ENCODE assay signal across 15 mouse cellular contexts in genomic region chr15:97991285-97991895, GRCm38 (mm10). TPM values are rescaled to one million over a fixed set of nuclear protein-coding genes. Genes with fewer than 3 reads are reported as not detected.
DNase-seq lines count a peak whose midpoint lies in the region; ATAC-seq and TF ChIP-seq lines count a peak whose summit lies in the region.
"Had no signal": no experiment of that assay in that cellular context is flagged by ENCODE, and none has a peak within 500 bp of the region (broad histone marks: within the 10 kb centered on the region; RNA-seq: fewer than 3 reads in every experiment).

No protein-coding gene starts in this region.

- TF ChIP-seq POLR2A in limb, embryonic 14.5 days (IDR thresholded peaks at IDR 0.05; ENCODE audit: borderline replicate concordance, extremely low read depth, insufficient read depth, insufficient read length): no peak

- H3K4me1 ChIP-seq in heart, embryonic 10.5 days: peaks cover 50% of the 10 kb centered on the region
- peaks cover 42% of the 10 kb centered on the region for H3K4me1 ChIP-seq in heart, embryonic 12.5 days (replicated peaks)
- H3K4me1 ChIP-seq in stomach, embryonic 16.5 days (ENCODE audit: control insufficient read depth, insufficient read depth, low read length): peaks cover 12% of the 10 kb centered on the region
- H3K4me1 ChIP-seq in stomach, postnatal 0 days (replicated peaks; ENCODE audit: control insufficient read depth, insufficient read depth): no peaks in the 10 kb centered on the region
- H3K4me1 ChIP-seq in limb, embryonic 14.5 days (ENCODE audit: control insufficient read depth, insufficient read depth, low read length): peaks cover 27% of the 10 kb centered on the region

- DNase-seq in heart, embryonic 10.5 days (ENCODE audit: low spot score): no peak
- DNase-seq in stomach, postnatal 0 days (ENCODE audit: low spot score): no peak
- no peak for DNase-seq in limb, embryonic 14.5 days (ENCODE audit: low spot score)
- no peak for DNase-seq in urinary bladder, adult 18-20 months (ENCODE audit: low spot score in 2 of 2)
- no peak for DNase-seq in layer of hippocampus, adult 2 months (ENCODE audit: low spot score in 2 of 2)
- DNase-seq in yolk sac, embryonic 10.5 days (ENCODE audit: low spot score): no peak
- DNase-seq: cerebellum, postnatal 25 days; heart, adult 11 months; heart, postnatal 4 days; kidney, postnatal 4 days; lung, postnatal 4 days had no signal

- H3K9ac ChIP-seq in heart, embryonic 12.5 days: no peak overlapping the region
- peak overlapping the region; percentile 7; the same call in 1 of the 2 replicates for H3K9ac ChIP-seq in stomach, embryonic 16.5 days (ENCODE audit: low read length)
- no peak overlapping the region for H3K9ac ChIP-seq in stomach, postnatal 0 days (ENCODE audit: low read length)
- peak overlapping the region; percentile 28; the same call in 1 of the 2 replicates for H3K9ac ChIP-seq in limb, embryonic 14.5 days (ENCODE audit: low read depth, low read length, severe bottlenecking)

- no peak overlapping the region for H3K4me3 ChIP-seq in heart, embryonic 10.5 days
- H3K4me3 ChIP-seq in heart, embryonic 12.5 days: no peak overlapping the region
- H3K4me3 ChIP-seq in stomach, embryonic 16.5 days (replicated peaks; ENCODE audit: low read length): no peak overlapping the region
- no peak overlapping the region for H3K4me3 ChIP-seq in stomach, postnatal 0 days (ENCODE audit: low read depth, low read length)
- no peak overlapping the region for H3K4me3 ChIP-seq in limb, embryonic 14.5 days (replicated peaks; ENCODE audit: low read length)
- H3K4me3 ChIP-seq in layer of hippocampus, adult 2 months: no peak overlapping the region

- peaks cover 58% of the 10 kb centered on the region for H3K36me3 ChIP-seq in heart, embryonic 10.5 days
- peaks cover 20% of the 10 kb centered on the region for H3K36me3 ChIP-seq in heart, embryonic 12.5 days
- H3K36me3 ChIP-seq in stomach, embryonic 16.5 days (ENCODE audit: control insufficient read depth, insufficient read depth, low read length): no peaks in the 10 kb centered on the region
- no peaks in the 10 kb centered on the region for H3K36me3 ChIP-seq in stomach, postnatal 0 days (ENCODE audit: control insufficient read depth, insufficient read depth, low read length)
- H3K36me3 ChIP-seq in limb, embryonic 14.5 days (ENCODE audit: control insufficient read depth, insufficient read depth, low read length): peaks cover 88% of the 10 kb centered on the region

- WGBS in heart, embryonic 10.5 days: 25% methylated on average over 12 of the region's 12 CpGs
- WGBS in heart, embryonic 12.5 days: 31% methylated on average over 12 of the region's 12 CpGs
- 50% methylated on average over 12 of the region's 12 CpGs for WGBS in stomach, embryonic 16.5 days
- WGBS in stomach, postnatal 0 days: 53% methylated on average over 12 of the region's 12 CpGs
- WGBS in limb, embryonic 14.5 days: 36% methylated on average over 12 of the region's 12 CpGs

- no peak for TF ChIP-seq EP300 in stomach, postnatal 0 days (optimal IDR thresholded peaks at IDR 0.05)

- no peak for TF ChIP-seq CTCF in stomach, postnatal 0 days (IDR thresholded peaks at IDR 0.05; ENCODE audit: low read depth)
- no peak for TF ChIP-seq CTCF in layer of hippocampus, adult 2 months (conservative IDR thresholded peaks at IDR 0.05)

- no peak for ATAC-seq in heart, embryonic 12.5 days (ENCODE audit: insufficient number of reproducible peaks, low FRiP score)
- no peak for ATAC-seq in stomach, embryonic 16.5 days (ENCODE audit: insufficient read depth, low FRiP score)
- no peak for ATAC-seq in stomach, postnatal 0 days (ENCODE audit: low FRiP score, low TSS enrichment)
- no peak for ATAC-seq in limb, embryonic 14.5 days (ENCODE audit: low FRiP score, low read depth)
- ATAC-seq: activated CD4-positive, CD25-positive, alpha-beta regulatory T cell, adult 4 months had no signal

- 0 out of 2 replicates have a peak, but pooled peaks cover 4% of the 10 kb centered on the region for H3K27me3 ChIP-seq in heart, embryonic 10.5 days (ENCODE audit: insufficient read depth, poor library complexity, severe bottlenecking)
- H3K27me3 ChIP-seq in heart, embryonic 12.5 days (replicated peaks): no peaks in the 10 kb centered on the region
- 0 out of 2 replicates have a peak, but pooled peaks cover 3% of the 10 kb centered on the region for H3K27me3 ChIP-seq in stomach, embryonic 16.5 days (ENCODE audit: control insufficient read depth, insufficient read depth, low read length)
- H3K27me3 ChIP-seq in stomach, postnatal 0 days (ENCODE audit: control insufficient read depth, insufficient read depth, low read length): no peaks in the 10 kb centered on the region
- H3K27me3 ChIP-seq in limb, embryonic 14.5 days (ENCODE audit: control insufficient read depth, insufficient read depth, low read length): no peaks in the 10 kb centered on the region

- H3K27ac ChIP-seq in heart, embryonic 10.5 days: peak overlapping the region; percentile 91
- no peak overlapping the region for H3K27ac ChIP-seq in heart, embryonic 12.5 days (ENCODE audit: poor library complexity, severe bottlenecking)
- no peak overlapping the region for H3K27ac ChIP-seq in stomach, embryonic 16.5 days (ENCODE audit: low read length)
- no peak overlapping the region for H3K27ac ChIP-seq in stomach, postnatal 0 days (replicated peaks)
- H3K27ac ChIP-seq in limb, embryonic 14.5 days (replicated peaks; ENCODE audit: low read depth, low read length): peak overlapping the region; percentile 49; the same call in 1 of the 2 replicates
- no peak overlapping the region for H3K27ac ChIP-seq in layer of hippocampus, adult 2 months

- H3K4me2 ChIP-seq in heart, embryonic 12.5 days: no peak overlapping the region
- H3K4me2 ChIP-seq in stomach, embryonic 16.5 days (ENCODE audit: low read depth, low read length): no peak overlapping the region
- H3K4me2 ChIP-seq in stomach, postnatal 0 days (replicated peaks; ENCODE audit: low read depth): no peak overlapping the region
- no peak overlapping the region for H3K4me2 ChIP-seq in limb, embryonic 14.5 days (replicated peaks; ENCODE audit: low read depth, low read length, severe bottlenecking)

- H3K9me3 ChIP-seq in heart, embryonic 10.5 days: no peaks in the 10 kb centered on the region
- H3K9me3 ChIP-seq in heart, embryonic 12.5 days (replicated peaks): no peaks in the 10 kb centered on the region
- no peaks in the 10 kb centered on the region for H3K9me3 ChIP-seq in stomach, embryonic 16.5 days (replicated peaks; ENCODE audit: control insufficient read depth, low read length)
- no peaks in the 10 kb centered on the region for H3K9me3 ChIP-seq in stomach, postnatal 0 days (ENCODE audit: control insufficient read depth, low read length)
- H3K9me3 ChIP-seq in limb, embryonic 14.5 days (ENCODE audit: control insufficient read depth, low read length): no peaks in the 10 kb centered on the region

RNA-seq across cellular contexts. Expression of gene Col2a1, which starts 13.1 kb away (rescaled TPM):
- polyA plus RNA-seq in heart, embryonic 10.5 days (2016; fragmentation: Nextera tagmentation; extraction: Ambion mirVana): 131 and 160 TPM in 2 replicates
- polyA plus RNA-seq in heart, embryonic 12.5 days (2016; fragmentation: Nextera tagmentation; extraction: Ambion mirVana): 78.0 and 78.9 TPM in 2 replicates
- polyA plus RNA-seq in stomach, embryonic 16.5 days (2015; fragmentation: Nextera tagmentation; extraction: Ambion mirVana): 0.59 and 0.85 TPM in 2 replicates
- 0.05 and 0.21 TPM in 2 replicates for polyA plus RNA-seq in stomach, postnatal 0 days (2015; fragmentation: Nextera tagmentation; extraction: Ambion mirVana)
- 1,642 and 1,975 TPM in 2 replicates for polyA plus RNA-seq in limb, embryonic 14.5 days (2012; rRNA removed)
- 754 and 761 TPM in 2 replicates for polyA plus RNA-seq in limb, embryonic 14.5 days (2014; fragmentation: Nextera tagmentation; extraction: Ambion mirVana)
- total RNA-seq in layer of hippocampus, adult 2 months (2021): 1 to 10 TPM in 1 of 2 experiments, under 1 TPM in 1; 0.61 to 1.2 TPM
- total RNA-seq: liver, adult 2 months had no signal
- polyA plus RNA-seq: liver, adult 2 months had no signal

RNA-seq across cellular contexts. Expression of gene Tmem106c, which starts 27.4 kb away (rescaled TPM):
- polyA plus RNA-seq in heart, embryonic 10.5 days (2016; fragmentation: Nextera tagmentation; extraction: Ambion mirVana): 32.0 and 33.5 TPM in 2 replicates
- 28.5 and 32.2 TPM in 2 replicates for polyA plus RNA-seq in heart, embryonic 12.5 days (2016; fragmentation: Nextera tagmentation; extraction: Ambion mirVana)
- polyA plus RNA-seq in stomach, embryonic 16.5 days (2015; fragmentation: Nextera tagmentation; extraction: Ambion mirVana): 43.1 and 45.3 TPM in 2 replicates
- 33.1 and 39.8 TPM in 2 replicates for polyA plus RNA-seq in stomach, postnatal 0 days (2015; fragmentation: Nextera tagmentation; extraction: Ambion mirVana)
- polyA plus RNA-seq in limb, embryonic 14.5 days (2012; rRNA removed): 49.9 and 59.1 TPM in 2 replicates
- 49.8 and 51.5 TPM in 2 replicates for polyA plus RNA-seq in limb, embryonic 14.5 days (2014; fragmentation: Nextera tagmentation; extraction: Ambion mirVana)
- total RNA-seq in layer of hippocampus, adult 2 months (2021): 10 to 100 TPM; 32.8 to 34.1 TPM

Comparison
In these comparisons a context has a peak if more than half of its experiments do, and no peak if none do; other contexts are left out.
1. H3K27ac ChIP-seq: peak in heart, embryonic 10.5 days (single experiment) and limb, embryonic 14.5 days (single experiment); none in heart, embryonic 12.5 days (single experiment), stomach, embryonic 16.5 days (single experiment), stomach, postnatal 0 days (single experiment) and layer of hippocampus, adult 2 months (single experiment).
2. H3K9ac ChIP-seq: peak in stomach, embryonic 16.5 days (single experiment) and limb, embryonic 14.5 days (single experiment); none in heart, embryonic 12.5 days (single experiment) and stomach, postnatal 0 days (single experiment).
3. RNA of gene Col2a1, which starts 13.1 kb away (polyA plus RNA-seq): 754 to 1,975 TPM in limb, embryonic 14.5 days, 131 to 160 TPM in heart, embryonic 10.5 days and 78.0 to 78.9 TPM in heart, embryonic 12.5 days; 0.59 to 0.85 TPM in stomach, embryonic 16.5 days and 0.05 to 0.21 TPM in stomach, postnatal 0 days; every median in the first group is over 10 times any median in the second.